Mouse (Mus musculus) neural tube, embryonic 12.5 days (tissue): ENCODE data around the gene Ces1a. TPM values are rescaled to one million over a fixed set of nuclear protein-coding genes. Genes with fewer than 3 reads are reported as not detected.

Experiments used
- ATAC-seq: fragments of 200-750 bp; cut with Nextera tagmentation; 2 replicates; pipeline ENCODE4 v1.8.0; 2017; ENCODE audit warnings: low read depth, mild to moderate bottlenecking, moderate TSS enrichment, moderate library complexity; ENCODE audit not compliant: low FRiP score
- H3K27ac ChIP-seq: fragments of 300-500 bp; sonication (generic); 2 replicates; pipeline ENCODE4 v1.5.1; 2016
- H3K27me3 ChIP-seq: fragments of 300-500 bp; sonication (generic); replicated peaks from 2 replicates; pipeline ENCODE4 v1.6.1; 2016; ENCODE audit warnings: mild to moderate bottlenecking
- H3K36me3 ChIP-seq: fragments of 300-500 bp; sonication (generic); 2 replicates; pipeline ENCODE4 v1.6.1; 2016; ENCODE audit warnings: mild to moderate bottlenecking
- H3K4me1 ChIP-seq: fragments of 300-500 bp; sonication (generic); 2 replicates; pipeline ENCODE4 v1.6.1; 2016
- H3K4me2 ChIP-seq: fragments of 300-500 bp; sonication (generic); replicated peaks from 2 replicates; pipeline ENCODE4 v1.6.1; 2016; ENCODE audit warnings: mild to moderate bottlenecking
- H3K4me3 ChIP-seq: fragments of 300-500 bp; sonication (generic); 2 replicates; pipeline ENCODE4 v1.5.1; 2016
- H3K9ac ChIP-seq: fragments of 300-500 bp; sonication (generic); 2 replicates; pipeline ENCODE4 v1.6.1; 2016; ENCODE audit warnings: mild to moderate bottlenecking
- H3K9me3 ChIP-seq: fragments of 300-500 bp; sonication (generic); 2 replicates; pipeline ENCODE4 v1.6.1; 2016; ENCODE audit warnings: mild to moderate bottlenecking
- WGBS: fragments of 180-500 bp; shearing (Covaris S2); methylation state at CpG from one replicate; pipeline ENCODE4 v1.1.7; 2016; 5-methylcytosine and 5-hydroxymethylcytosine counted together
- polyA plus RNA-seq: library from polyadenylated mRNA; unstranded; fragments of >200 nt; fragmentation: Nextera tagmentation; extraction: Ambion mirVana; gene quantifications from 2 replicates; pipeline ENCODE4 v1.2.1, GENCODE M21; 2016

The Ces1a gene
- polyA plus RNA-seq, 1 experiment from 2014 or later = not detected

- no peak overlapping the region for H3K9ac ChIP-seq
- 89% methylated on average over 5 of the region's 5 CpGs for WGBS
- no peak overlapping the region for H3K4me3 ChIP-seq
- no peak overlapping the region for H3K27ac ChIP-seq
- no peaks in the 10 kb centered on the region for H3K4me1 ChIP-seq
- H3K9me3 ChIP-seq = no peaks in the 10 kb centered on the region
- H3K4me2 ChIP-seq = no peak overlapping the region
- no peaks in the 10 kb centered on the region for H3K27me3 ChIP-seq
- ATAC-seq = no peak
- H3K36me3 ChIP-seq = no peaks in the 10 kb centered on the region
Measured at GRCm38 (mm10) chr8:92976656-92977055, 71.3 kb downstream of the Ces1a start.

GRCm38 (mm10) chr8:92972949-92973348 lies 75.0 kb downstream of the Ces1a start:
- no peak overlapping the region for H3K9ac ChIP-seq
- 59% methylated on average over 5 of the region's 5 CpGs for WGBS
- no peak overlapping the region for H3K4me2 ChIP-seq
- H3K36me3 ChIP-seq = no peaks in the 10 kb centered on the region
- H3K4me1 ChIP-seq = no peaks in the 10 kb centered on the region
- H3K4me3 ChIP-seq = no peak overlapping the region
- H3K27me3 ChIP-seq = no peaks in the 10 kb centered on the region
- H3K27ac ChIP-seq = no peak overlapping the region
- no peak for ATAC-seq
- H3K9me3 ChIP-seq = no peaks in the 10 kb centered on the region

Other genes with a start within 250 kb of the Ces1a start
- gene Mmp2, start 220.9 kb downstream of the Ces1a start, polyA plus RNA-seq = 58.1 and 64.3 TPM in 2 replicates
- gene Lpcat2, start 192.9 kb downstream of the Ces1a start, polyA plus RNA-seq = 7.8 and 8.4 TPM in 2 replicates
- gene Capns2, start 146.8 kb downstream of the Ces1a start, polyA plus RNA-seq = 0.32 and 0.47 TPM in 2 replicates
- 0.03 and 0.06 TPM in 2 replicates for gene Slc6a2, start 88.1 kb downstream of the Ces1a start, polyA plus RNA-seq
- gene Ces1b, start 31.8 kb upstream of the Ces1a start, polyA plus RNA-seq = not detected in 2 replicates
- gene Ces1c, start 83.1 kb upstream of the Ces1a start, polyA plus RNA-seq = not detected in 2 replicates
- gene Ces1d, start 149.6 kb upstream of the Ces1a start, polyA plus RNA-seq = 0.13 TPM in 1 of 2 replicates, not detected in the other
- not detected in 2 replicates for gene Ces1e, start 181.4 kb upstream of the Ces1a start, polyA plus RNA-seq
- not detected in 2 replicates for gene Ces1f, start 231.6 kb upstream of the Ces1a start, polyA plus RNA-seq